Mouse (Mus musculus): ENCODE results near the gene Scube3. TPM values are rescaled to one million over a fixed set of nuclear protein-coding genes. Genes with fewer than 3 reads are reported as not detected.

Scube3 gene
- polyA plus RNA-seq, 1 experiment from 2014 or later, result 2.5 TPM

- TF ChIP-seq CTCF (IDR thresholded peaks at IDR 0.05; ENCODE audit: low read depth), result no peak
- Histone ChIP-seq H3K27me3 (ENCODE audit: insufficient read depth, low read length) (no peaks in the 10 kb centered on the region), H3K4me1 (ENCODE audit: insufficient read depth) (peaks cover 4% of the 10 kb centered on the region), H3K9ac (peak overlapping the region; percentile 27; the same call in 1 of the 2 replicates), H3K36me3 (ENCODE audit: insufficient read depth) (peaks cover 20% of the 10 kb centered on the region; the same call in 1 of the 2 replicates), H3K4me2 (peak overlapping the region; percentile 57), H3K27ac (ENCODE audit: low read depth) (peak overlapping the region; percentile 67), H3K9me3 (ENCODE audit: low read depth, low read length) (no peaks in the 10 kb centered on the region), H3K4me3 (ENCODE audit: low read depth, low read length) (no peak overlapping the region)
- ATAC-seq (ENCODE audit: insufficient read depth) (peak; percentile 23; the same call in 1 of the 2 replicates), DNase-seq (no peak)
- 65% methylated on average over 8 of the region's 8 CpGs for WGBS
These were observed 65.2 kb downstream of the Scube3 start for GRCm38 (mm10) chr17:28207092-28207491.

DNA sequence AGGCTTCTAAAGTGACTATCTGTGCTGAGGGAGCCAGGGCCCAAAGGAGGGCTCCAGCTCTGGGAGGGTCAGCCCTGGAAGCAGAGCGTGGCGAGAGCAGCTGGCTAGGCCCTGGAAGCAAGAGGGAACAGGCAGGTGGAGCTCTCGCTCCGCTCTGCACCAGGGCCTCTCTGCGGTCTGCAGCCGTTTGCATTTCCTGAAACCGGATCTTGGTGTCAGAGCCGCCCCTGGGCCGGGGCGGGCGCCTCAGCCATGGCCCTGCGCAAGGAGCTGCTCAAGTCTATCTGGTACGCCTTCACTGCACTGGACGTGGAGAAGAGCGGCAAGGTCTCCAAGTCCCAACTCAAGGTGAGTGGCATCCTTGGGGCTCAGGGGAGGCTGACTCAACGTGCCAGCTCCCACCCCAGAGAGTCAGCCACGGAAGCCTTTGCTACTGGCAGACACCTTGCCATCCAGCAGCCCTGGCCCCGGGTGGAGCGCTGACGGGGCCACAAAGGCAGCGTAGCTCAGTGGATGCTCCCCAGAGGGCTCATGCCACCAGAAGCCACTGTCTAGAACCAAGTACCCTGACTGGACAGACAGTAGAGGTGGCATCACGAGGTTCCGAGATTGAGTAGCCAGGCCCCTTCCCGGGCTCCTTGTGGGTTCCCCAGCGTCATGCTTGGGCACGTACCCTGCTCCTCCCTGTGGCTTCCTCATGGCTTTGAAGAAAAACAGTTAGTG, 65.8 kb downstream of the Scube3 start, which contains the start of gene Def6:
Def6 (plus strand) TSS at position 188 of the 723 bp plus-strand sequence.
- peak; percentile 69 for TF ChIP-seq CTCF (IDR thresholded peaks at IDR 0.05; ENCODE audit: low read depth)
- H3K36me3 ChIP-seq (ENCODE audit: insufficient read depth), result peaks cover 13% of the 10 kb centered on the region; the same call in 1 of the 2 replicates
- no peaks in the 10 kb centered on the region for H3K27me3 ChIP-seq (ENCODE audit: insufficient read depth, low read length)
- ATAC-seq (ENCODE audit: insufficient read depth) (peak; percentile 91), DNase-seq (peak; percentile 91)
- H3K4me3 ChIP-seq (ENCODE audit: low read depth, low read length), result peak within 1 kb of the TSS; percentile 27
- H3K4me1 ChIP-seq (ENCODE audit: insufficient read depth), result peaks cover 4% of the 10 kb centered on the region
- 19% methylated on average over 26 of the region's 26 CpGs for WGBS
- no peaks in the 10 kb centered on the region for H3K9me3 ChIP-seq (ENCODE audit: low read depth, low read length)
- peak within 1 kb of the TSS; percentile 67 for H3K27ac ChIP-seq (ENCODE audit: low read depth)
- H3K4me2 ChIP-seq, result peak within 1 kb of the TSS; percentile 57
- H3K9ac ChIP-seq, result peak within 1 kb of the TSS; percentile 27

DNA sequence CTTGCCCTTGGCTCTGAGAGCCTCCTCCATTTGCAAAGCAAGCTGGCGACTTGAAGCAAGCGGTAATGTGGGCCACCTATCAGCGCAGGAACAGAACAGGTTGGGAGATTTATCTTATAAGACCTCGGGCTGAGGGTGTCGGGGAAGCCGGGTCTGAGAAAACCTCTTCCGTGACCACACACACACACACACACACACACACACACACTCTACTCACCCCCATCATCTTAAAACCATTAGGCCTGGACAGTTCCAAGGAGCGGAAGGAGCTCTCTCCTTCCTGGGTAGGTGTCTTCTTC, 66.3 kb downstream of the Scube3 start:
- ATAC-seq (ENCODE audit: insufficient read depth) (no peak), DNase-seq (no peak)
- H3K9me3 ChIP-seq (ENCODE audit: low read depth, low read length), result no peaks in the 10 kb centered on the region
- 73% methylated on average over 8 of the region's 8 CpGs for WGBS
- H3K4me1 ChIP-seq (ENCODE audit: insufficient read depth), result peaks cover 4% of the 10 kb centered on the region
- no peaks in the 10 kb centered on the region for H3K27me3 ChIP-seq (ENCODE audit: insufficient read depth, low read length)
- H3K4me3 ChIP-seq (ENCODE audit: low read depth, low read length), result peak overlapping the region; percentile 27
- H3K27ac ChIP-seq (ENCODE audit: low read depth), result no peak overlapping the region
- peak overlapping the region; percentile 57 for H3K4me2 ChIP-seq
- peaks cover 8% of the 10 kb centered on the region; the same call in 1 of the 2 replicates for H3K36me3 ChIP-seq (ENCODE audit: insufficient read depth)
- TF ChIP-seq CTCF (IDR thresholded peaks at IDR 0.05; ENCODE audit: low read depth), result no peak
- H3K9ac ChIP-seq, result peak overlapping the region; percentile 27; the same call in 1 of the 2 replicates

DNA sequence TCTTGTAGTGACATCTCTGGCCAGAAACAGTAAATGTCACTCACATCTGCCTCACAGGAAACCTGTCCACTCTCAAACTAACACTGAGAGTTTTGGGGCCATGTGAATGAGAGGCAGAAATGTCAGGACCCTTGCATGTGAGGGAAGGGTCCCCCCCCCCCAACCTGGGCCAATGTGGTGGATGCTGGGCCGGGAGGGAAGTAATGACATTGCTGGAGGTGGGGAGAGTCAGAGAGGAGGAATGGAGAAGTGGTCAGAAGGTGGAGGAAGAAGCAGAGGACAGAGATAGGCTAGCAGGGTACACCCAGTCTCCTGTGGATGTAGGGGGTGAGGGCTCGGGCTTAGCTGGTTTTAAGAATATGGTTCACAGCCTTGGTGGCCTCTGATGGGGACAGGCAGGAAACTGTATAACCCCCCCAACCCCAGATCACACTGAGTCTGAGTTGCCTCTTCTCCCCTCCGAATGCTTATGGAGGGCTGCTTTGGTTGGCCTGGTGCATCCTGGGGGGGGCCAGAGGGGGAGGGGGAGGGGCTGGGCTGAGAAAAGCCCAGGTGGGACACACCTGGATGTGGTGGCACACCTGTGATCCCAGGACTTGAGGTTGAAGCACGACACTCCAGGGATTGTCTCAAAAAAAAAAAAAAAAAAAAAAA, 67.6 kb downstream of the Scube3 start:
- ATAC-seq (ENCODE audit: insufficient read depth), result no peak
- no peak overlapping the region for H3K4me3 ChIP-seq (ENCODE audit: low read depth, low read length)
- WGBS, result 70% methylated on average over 4 of the region's 4 CpGs

GRCm38 (mm10) chr17:28211921-28212341, 70.0 kb downstream of the Scube3 start:
- H3K27me3 ChIP-seq (ENCODE audit: insufficient read depth, low read length), result no peaks in the 10 kb centered on the region
- H3K9ac ChIP-seq, result no peak overlapping the region
- no peak overlapping the region for H3K4me3 ChIP-seq (ENCODE audit: low read depth, low read length)
- no peaks in the 10 kb centered on the region for H3K36me3 ChIP-seq (ENCODE audit: insufficient read depth)
- no peak for TF ChIP-seq CTCF (IDR thresholded peaks at IDR 0.05; ENCODE audit: low read depth)
- H3K9me3 ChIP-seq (ENCODE audit: low read depth, low read length), result no peaks in the 10 kb centered on the region
- H3K27ac ChIP-seq (ENCODE audit: low read depth), result no peak overlapping the region
- H3K4me1 ChIP-seq (ENCODE audit: insufficient read depth), result peaks cover 4% of the 10 kb centered on the region
- H3K4me2 ChIP-seq, result no peak overlapping the region
- WGBS, result 57% methylated on average over 6 of the region's 6 CpGs
- ATAC-seq (ENCODE audit: insufficient read depth), result no peak
- DNase-seq, result no peak

More for the DNA sequence above, 67.6 kb downstream of the Scube3 start:
- Histone ChIP-seq H3K9me3 (ENCODE audit: low read depth, low read length) (no peaks in the 10 kb centered on the region), H3K27ac (ENCODE audit: low read depth) (no peak overlapping the region), H3K4me1 (ENCODE audit: insufficient read depth) (peaks cover 4% of the 10 kb centered on the region), H3K9ac (no peak overlapping the region), H3K27me3 (ENCODE audit: insufficient read depth, low read length) (no peaks in the 10 kb centered on the region), H3K4me2 (no peak overlapping the region), H3K36me3 (ENCODE audit: insufficient read depth) (0 out of 2 replicates have a peak, but pooled peaks cover 5% of the 10 kb centered on the region)
- no peak for DNase-seq
- TF ChIP-seq CTCF (IDR thresholded peaks at IDR 0.05; ENCODE audit: low read depth), result no peak

DNA sequence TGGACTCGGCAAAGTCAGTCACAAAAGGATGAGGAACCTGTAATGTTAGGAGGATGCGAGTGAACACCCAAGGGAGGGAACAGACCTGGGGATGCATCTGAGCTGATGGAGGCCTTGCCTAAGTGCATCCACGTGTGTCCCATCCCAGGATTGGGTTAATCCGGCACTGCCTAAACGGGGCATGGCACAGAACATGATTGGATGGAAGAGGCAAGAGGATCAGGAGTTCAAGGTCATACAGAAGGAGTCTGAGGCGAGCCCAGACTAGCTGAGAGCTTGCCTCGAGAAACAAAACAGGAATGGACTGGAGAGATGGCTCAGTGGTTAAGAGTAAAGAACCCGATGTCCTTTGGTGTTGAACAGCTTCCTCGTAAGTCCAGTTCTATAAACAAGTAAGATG, 70.5 kb downstream of the Scube3 start:
- no peaks in the 10 kb centered on the region for H3K9me3 ChIP-seq (ENCODE audit: low read depth, low read length)
- ATAC-seq (ENCODE audit: insufficient read depth), result no peak
- 49% methylated on average over 9 of the region's 9 CpGs for WGBS
- no peak for DNase-seq
- H3K36me3 ChIP-seq (ENCODE audit: insufficient read depth), result no peaks in the 10 kb centered on the region
- H3K4me1 ChIP-seq (ENCODE audit: insufficient read depth), result peaks cover 1% of the 10 kb centered on the region
- no peak overlapping the region for H3K4me2 ChIP-seq
- H3K4me3 ChIP-seq (ENCODE audit: low read depth, low read length), result no peak overlapping the region
- H3K9ac ChIP-seq, result no peak overlapping the region
- no peak for TF ChIP-seq CTCF (IDR thresholded peaks at IDR 0.05; ENCODE audit: low read depth)
- H3K27me3 ChIP-seq (ENCODE audit: insufficient read depth, low read length), result no peaks in the 10 kb centered on the region
- no peak overlapping the region for H3K27ac ChIP-seq (ENCODE audit: low read depth)

- DNase-seq (peak; percentile 44), ATAC-seq (ENCODE audit: insufficient read depth) (no peak)
- Histone ChIP-seq H3K4me2 (no peak overlapping the region), H3K4me3 (ENCODE audit: low read depth, low read length) (no peak overlapping the region), H3K4me1 (ENCODE audit: insufficient read depth) (peaks cover 3% of the 10 kb centered on the region; the same call in 1 of the 2 replicates), H3K27me3 (ENCODE audit: insufficient read depth, low read length) (no peaks in the 10 kb centered on the region), H3K36me3 (ENCODE audit: insufficient read depth) (no peaks in the 10 kb centered on the region), H3K9ac (no peak overlapping the region), H3K9me3 (ENCODE audit: low read depth, low read length) (no peaks in the 10 kb centered on the region), H3K27ac (ENCODE audit: low read depth) (no peak overlapping the region)
- 22% methylated on average over 4 of the region's 4 CpGs for WGBS
- peak; percentile 60 for TF ChIP-seq CTCF (IDR thresholded peaks at IDR 0.05; ENCODE audit: low read depth)
These were observed 71.3 kb downstream of the Scube3 start for GRCm38 (mm10) chr17:28213236-28213635.
